Mouse (Mus musculus): ENCODE data around the gene Olfr145. TPM values are rescaled to one million over a fixed set of nuclear protein-coding genes. Genes with fewer than 3 reads are reported as not detected.

Gene Olfr145
- polyA plus RNA-seq, 1 experiment, result not detected

GRCm38 (mm10) chr9:37926019-37927013 lies 29.8 kb downstream of the Olfr145 start:
- H3K27me3 ChIP-seq (ENCODE audit: control insufficient read depth, insufficient read depth, insufficient read length), result no peaks in the 10 kb centered on the region
- H3K4me2 ChIP-seq (ENCODE audit: low read depth), result no peak overlapping the region
- H3K79me2 ChIP-seq (ENCODE audit: control insufficient read depth, insufficient read depth), result no peaks in the 10 kb centered on the region
- no peaks in the 10 kb centered on the region for H3K36me3 ChIP-seq (ENCODE audit: control insufficient read depth, insufficient read depth)
- H3K4me3 ChIP-seq, result no peak overlapping the region
- TF ChIP-seq MYOD1 (IDR thresholded peaks at IDR 0.05; ENCODE audit: control insufficient read depth in 1 of 3, insufficient read length in 2 of 3, low read depth in 2 of 3) (no peak), TCF12 (IDR thresholded peaks at IDR 0.05; ENCODE audit: insufficient read depth, poor library complexity, severe bottlenecking) (no peak), CEBPB (IDR thresholded peaks at IDR 0.05; ENCODE audit: insufficient read depth, poor library complexity, severe bottlenecking) (no peak), MAX (IDR thresholded peaks at IDR 0.05; ENCODE audit: low read depth) (no peak), TCF3 (IDR thresholded peaks at IDR 0.05; ENCODE audit: insufficient read length, low read depth) (no peak)
- H3ac ChIP-seq (ENCODE audit: control insufficient read depth, insufficient read length), result no peak overlapping the region

- no peak overlapping the region for H3K4me2 ChIP-seq (ENCODE audit: low read depth)
- no peaks in the 10 kb centered on the region for H3K27me3 ChIP-seq (ENCODE audit: control insufficient read depth, insufficient read depth, insufficient read length)
- no peak overlapping the region for H3ac ChIP-seq (ENCODE audit: control insufficient read depth, insufficient read length)
- TF ChIP-seq MYOD1 (IDR thresholded peaks at IDR 0.05; ENCODE audit: control insufficient read depth in 1 of 3, insufficient read length in 2 of 3, low read depth in 2 of 3) (no peak), USF1 (IDR thresholded peaks at IDR 0.05; ENCODE audit: low read depth) (no peak), MYOG (IDR thresholded peaks at IDR 0.05; ENCODE audit: control insufficient read depth in 1 of 3, insufficient read depth in 1 of 3, insufficient read length in 2 of 3, low read depth in 2 of 3) (no peak), E2F4 (IDR thresholded peaks at IDR 0.05; ENCODE audit: insufficient read depth) (no peak), POLR2A (IDR thresholded peaks at IDR 0.05; ENCODE audit: insufficient read length, low read depth) (no peak), POLR2AphosphoS2 (IDR thresholded peaks at IDR 0.05; ENCODE audit: insufficient read length, low read depth) (no peak), SRF (IDR thresholded peaks at IDR 0.05; ENCODE audit: control insufficient read depth, insufficient read length, low read depth) (no peak), CEBPB (IDR thresholded peaks at IDR 0.05; ENCODE audit: insufficient read depth, poor library complexity, severe bottlenecking) (no peak), TCF3 (IDR thresholded peaks at IDR 0.05; ENCODE audit: insufficient read length, low read depth) (no peak), TCF12 (IDR thresholded peaks at IDR 0.05; ENCODE audit: insufficient read depth, poor library complexity, severe bottlenecking) (no peak), REST (IDR thresholded peaks at IDR 0.05; ENCODE audit: insufficient read depth, insufficient read length) (no peak), MAX (IDR thresholded peaks at IDR 0.05; ENCODE audit: low read depth) (no peak)
- H3K4me3 ChIP-seq, result no peak overlapping the region
- H3K36me3 ChIP-seq (ENCODE audit: control insufficient read depth, insufficient read depth), result no peaks in the 10 kb centered on the region
- no peaks in the 10 kb centered on the region for H3K79me2 ChIP-seq (ENCODE audit: control insufficient read depth, insufficient read depth)
Observed at GRCm38 (mm10) chr9:37932519-37932918, 36.0 kb downstream of the Olfr145 start.

GRCm38 (mm10) chr9:37934146-37934545 lies 37.6 kb downstream of the Olfr145 start:
- Histone ChIP-seq H3K4me2 (ENCODE audit: low read depth) (no peak overlapping the region), H3K27me3 (ENCODE audit: control insufficient read depth, insufficient read depth, insufficient read length) (no peaks in the 10 kb centered on the region), H3K79me2 (ENCODE audit: control insufficient read depth, insufficient read depth) (no peaks in the 10 kb centered on the region), H3K4me3 (no peak overlapping the region), H3K36me3 (ENCODE audit: control insufficient read depth, insufficient read depth) (no peaks in the 10 kb centered on the region), H3ac (ENCODE audit: control insufficient read depth, insufficient read length) (no peak overlapping the region)
- TF ChIP-seq TCF12 (IDR thresholded peaks at IDR 0.05; ENCODE audit: insufficient read depth, poor library complexity, severe bottlenecking), result no peak
- no peak for TF ChIP-seq MYOD1 (IDR thresholded peaks at IDR 0.05; ENCODE audit: control insufficient read depth in 1 of 3, insufficient read length in 2 of 3, low read depth in 2 of 3)
- no peak for TF ChIP-seq E2F4 (IDR thresholded peaks at IDR 0.05; ENCODE audit: insufficient read depth)
- TF ChIP-seq POLR2AphosphoS2 (IDR thresholded peaks at IDR 0.05; ENCODE audit: insufficient read length, low read depth), result no peak
- TF ChIP-seq POLR2A (IDR thresholded peaks at IDR 0.05; ENCODE audit: insufficient read length, low read depth), result no peak
- TF ChIP-seq SRF (IDR thresholded peaks at IDR 0.05; ENCODE audit: control insufficient read depth, insufficient read length, low read depth), result no peak
- TF ChIP-seq MAX (IDR thresholded peaks at IDR 0.05; ENCODE audit: low read depth), result no peak
- TF ChIP-seq TCF3 (IDR thresholded peaks at IDR 0.05; ENCODE audit: insufficient read length, low read depth), result no peak
- no peak for TF ChIP-seq REST (IDR thresholded peaks at IDR 0.05; ENCODE audit: insufficient read depth, insufficient read length)
- no peak for TF ChIP-seq USF1 (IDR thresholded peaks at IDR 0.05; ENCODE audit: low read depth)
- no peak for TF ChIP-seq MYOG (IDR thresholded peaks at IDR 0.05; ENCODE audit: control insufficient read depth in 1 of 3, insufficient read depth in 1 of 3, insufficient read length in 2 of 3, low read depth in 2 of 3)
- no peak for TF ChIP-seq CEBPB (IDR thresholded peaks at IDR 0.05; ENCODE audit: insufficient read depth, poor library complexity, severe bottlenecking)

GRCm38 (mm10) chr9:37941167-37941566 lies 44.6 kb downstream of the Olfr145 start:
- H3K4me2 ChIP-seq (ENCODE audit: low read depth), result no peak overlapping the region
- TF ChIP-seq CEBPB (IDR thresholded peaks at IDR 0.05; ENCODE audit: insufficient read depth, poor library complexity, severe bottlenecking) (no peak), POLR2AphosphoS2 (IDR thresholded peaks at IDR 0.05; ENCODE audit: insufficient read length, low read depth) (no peak), MYOD1 (IDR thresholded peaks at IDR 0.05; ENCODE audit: control insufficient read depth in 1 of 3, insufficient read length in 2 of 3, low read depth in 2 of 3) (no peak), MAX (IDR thresholded peaks at IDR 0.05; ENCODE audit: low read depth) (no peak), POLR2A (IDR thresholded peaks at IDR 0.05; ENCODE audit: insufficient read length, low read depth) (no peak)
- H3K79me2 ChIP-seq (ENCODE audit: control insufficient read depth, insufficient read depth), result no peaks in the 10 kb centered on the region
- H3K36me3 ChIP-seq (ENCODE audit: control insufficient read depth, insufficient read depth), result no peaks in the 10 kb centered on the region
- no peak overlapping the region for H3K4me3 ChIP-seq
- H3K27me3 ChIP-seq (ENCODE audit: control insufficient read depth, insufficient read depth, insufficient read length), result no peaks in the 10 kb centered on the region
- no peak overlapping the region for H3ac ChIP-seq (ENCODE audit: control insufficient read depth, insufficient read length)

Other genes with a start within 250 kb of the Olfr145 start
- 93.3 TPM for gene Tbrg1, start 239.4 kb upstream of the Olfr145 start, polyA plus RNA-seq (2012; fragmentation: generic; extraction: Trizol)
- gene Panx3, start 227.5 kb upstream of the Olfr145 start, polyA plus RNA-seq (2012; fragmentation: generic; extraction: Trizol), result 0.02 TPM
- not detected for gene Olfr160, start 180.5 kb upstream of the Olfr145 start, polyA plus RNA-seq (2012; fragmentation: generic; extraction: Trizol)
- gene Olfr874, start 151.6 kb upstream of the Olfr145 start, polyA plus RNA-seq (2012; fragmentation: generic; extraction: Trizol), result not detected
- gene Olfr875, start 124.9 kb upstream of the Olfr145 start, polyA plus RNA-seq (2012; fragmentation: generic; extraction: Trizol), result not detected
- gene Olfr876, start 93.7 kb upstream of the Olfr145 start, polyA plus RNA-seq (2012; fragmentation: generic; extraction: Trizol), result not detected
- not detected for gene Olfr877, start 42.5 kb upstream of the Olfr145 start, polyA plus RNA-seq (2012; fragmentation: generic; extraction: Trizol)
- gene Olfr878, start 21.1 kb downstream of the Olfr145 start, polyA plus RNA-seq (2012; fragmentation: generic; extraction: Trizol), result not detected
- not detected for gene Olfr881, start 95.1 kb downstream of the Olfr145 start, polyA plus RNA-seq (2012; fragmentation: generic; extraction: Trizol)
- not detected for gene Olfr883, start 129.1 kb downstream of the Olfr145 start, polyA plus RNA-seq (2012; fragmentation: generic; extraction: Trizol)
- gene Olfr884, start 149.8 kb downstream of the Olfr145 start, polyA plus RNA-seq (2012; fragmentation: generic; extraction: Trizol), result not detected
- gene Olfr885, start 164.6 kb downstream of the Olfr145 start, polyA plus RNA-seq (2012; fragmentation: generic; extraction: Trizol), result not detected
- not detected for gene Olfr887, start 187.3 kb downstream of the Olfr145 start, polyA plus RNA-seq (2012; fragmentation: generic; extraction: Trizol)
- gene Olfr888, start 211.4 kb downstream of the Olfr145 start, polyA plus RNA-seq (2012; fragmentation: generic; extraction: Trizol), result not detected
- gene Olfr889, start 218.5 kb downstream of the Olfr145 start, polyA plus RNA-seq (2012; fragmentation: generic; extraction: Trizol), result not detected
- not detected for gene Olfr890, start 245.8 kb downstream of the Olfr145 start, polyA plus RNA-seq (2012; fragmentation: generic; extraction: Trizol)

Measured in myocyte (in vitro differentiated cells).